Mouse (Mus musculus) heart, embryonic 10.5 days (tissue): ENCODE measurements at regions not wholly inside any gene's neighbourhood (a gene's known extent, or its start where the extent isn't known, plus 50 kb on each side); places are given as distances from the start of the nearest gene placed in this dataset.

Experiments used
- DNase-seq: peaks from one replicate; pipeline ENCODE4 v3.0.0-alpha.2; 2017; ENCODE audit warnings: low spot score
- H3K27ac ChIP-seq: fragments of 300-500 bp; sonication (generic); 2 replicates; pipeline ENCODE4 v1.5.1; 2016; ENCODE audit warnings: mild to moderate bottlenecking
- H3K27me3 ChIP-seq: fragments of 300-500 bp; sonication (generic); 2 replicates; pipeline ENCODE4 v1.6.1; 2016; ENCODE audit warnings: mild to moderate bottlenecking; ENCODE audit not compliant: poor library complexity, insufficient read depth, severe bottlenecking
- H3K36me3 ChIP-seq: fragments of 300-500 bp; sonication (generic); 2 replicates; pipeline ENCODE4 v1.6.1; 2016; ENCODE audit warnings: mild to moderate bottlenecking, moderate library complexity
- H3K4me1 ChIP-seq: fragments of 300-500 bp; sonication (generic); 2 replicates; pipeline ENCODE4 v1.6.1; 2016; ENCODE audit warnings: mild to moderate bottlenecking
- H3K4me3 ChIP-seq: fragments of 300-500 bp; sonication (generic); 2 replicates; pipeline ENCODE4 v1.5.1; 2016; ENCODE audit warnings: mild to moderate bottlenecking, moderate library complexity
- H3K9me3 ChIP-seq: fragments of 300-500 bp; sonication (generic); 2 replicates; pipeline ENCODE4 v1.6.1; 2016; ENCODE audit warnings: mild to moderate bottlenecking, moderate library complexity
- WGBS: fragments of 180-500 bp; shearing (Covaris S2); methylation state at CpG from one replicate; pipeline ENCODE4 v1.1.7; 2016; 5-methylcytosine and 5-hydroxymethylcytosine counted together

DNA sequence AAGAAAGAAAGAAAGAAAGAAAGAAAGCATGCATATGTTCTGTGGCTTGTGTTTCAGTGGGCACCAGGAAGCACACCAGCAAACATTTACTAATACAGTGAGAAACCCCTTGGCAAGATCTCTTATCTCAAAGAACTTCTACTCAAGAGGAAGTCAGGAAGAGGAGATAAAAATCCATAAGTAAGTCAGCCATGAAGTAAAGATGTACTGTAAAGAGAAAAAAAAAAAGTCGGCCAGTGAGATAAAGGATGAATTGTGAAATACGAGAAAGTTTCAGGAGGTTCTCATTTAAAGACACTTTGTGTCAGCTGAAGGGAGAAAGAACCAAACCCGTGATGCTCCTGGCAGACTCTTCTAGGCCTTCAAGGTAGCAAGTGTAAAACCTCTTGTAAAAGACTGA lies 72.4 kb upstream of the Rnf219 start:
- WGBS = 73% methylated on average over 3 of the region's 3 CpGs
- DNase-seq = no peak

More for the DNA sequence above, 72.4 kb upstream of the Rnf219 start:
- no peaks in the 10 kb centered on the region; the same call in 1 of the 2 replicates for H3K9me3 ChIP-seq
- no peak overlapping the region for H3K4me3 ChIP-seq
- no peaks in the 10 kb centered on the region for H3K36me3 ChIP-seq
- H3K27ac ChIP-seq = no peak overlapping the region
- H3K27me3 ChIP-seq = no peaks in the 10 kb centered on the region
- H3K4me1 ChIP-seq = no peaks in the 10 kb centered on the region
